Mouse (Mus musculus): ENCODE data around the gene Slc22a5.

Gene Slc22a5

GRCm38 (mm10) chr11:53891505-53892451 is at the start of gene Slc22a5:
Gene Slc22a5, minus strand, starts transcription at chr11:53891660.
- DNase-seq, result peak; percentile 99

- DNase-seq, result peak in 1 of 2 experiments; percentile 27
These were observed 40.5 kb upstream of the Slc22a5 start for GRCm38 (mm10) chr11:53931944-53932318.

GRCm38 (mm10) chr11:53931091-53931943 is 39.9 kb upstream of the Slc22a5 start:
- DNase-seq, result peak; percentile 78 to 81

- DNase-seq, result no peak
These were observed 38.3 kb upstream of the Slc22a5 start for GRCm38 (mm10) chr11:53929741-53930140.

- no peak for DNase-seq
These were observed 37.1 kb upstream of the Slc22a5 start for GRCm38 (mm10) chr11:53928585-53928984.

GRCm38 (mm10) chr11:53926303-53926702 is 34.8 kb upstream of the Slc22a5 start:
- no peak for DNase-seq

GRCm38 (mm10) chr11:53918851-53919250 is 27.4 kb upstream of the Slc22a5 start:
- no peak for DNase-seq

- no peak for DNase-seq
These were observed 19.6 kb upstream of the Slc22a5 start for GRCm38 (mm10) chr11:53911011-53911410.

GRCm38 (mm10) chr11:53908686-53909085 is 17.2 kb upstream of the Slc22a5 start:
- DNase-seq, result no peak

GRCm38 (mm10) chr11:53904534-53904925 is 13.1 kb upstream of the Slc22a5 start:
- no peak for DNase-seq

GRCm38 (mm10) chr11:53903781-53904533 is 12.5 kb upstream of the Slc22a5 start:
- DNase-seq, result no peak

- DNase-seq, result no peak
These were observed 11.3 kb upstream of the Slc22a5 start for GRCm38 (mm10) chr11:53902741-53903140.

- no peak for DNase-seq
These were observed 9.5 kb upstream of the Slc22a5 start for GRCm38 (mm10) chr11:53900991-53901390.

GRCm38 (mm10) chr11:53899981-53900380 is 8.5 kb upstream of the Slc22a5 start:
- DNase-seq, result no peak

- DNase-seq, result no peak
These were observed 7.5 kb upstream of the Slc22a5 start for GRCm38 (mm10) chr11:53899004-53899403.

- DNase-seq, result no peak
These were observed 5.5 kb upstream of the Slc22a5 start for GRCm38 (mm10) chr11:53896935-53897334.

- peak in 1 of 2 experiments; percentile 15 for DNase-seq
These were observed 2.0 kb upstream of the Slc22a5 start for GRCm38 (mm10) chr11:53893451-53893850.

GRCm38 (mm10) chr11:53892716-53893416 is 1.4 kb upstream of the Slc22a5 start:
- peak; percentile 26 to 29 for DNase-seq

GRCm38 (mm10) chr11:53890906-53891504 is 455 bp downstream of the Slc22a5 start:
- DNase-seq, result no peak

- no peak for DNase-seq
These were observed 1.2 kb downstream of the Slc22a5 start for GRCm38 (mm10) chr11:53890225-53890624.

- DNase-seq, result no peak
These were observed 2.3 kb downstream of the Slc22a5 start for GRCm38 (mm10) chr11:53889091-53889645.

Data from cerebellum, postnatal 10 days (tissue).